Mouse (Mus musculus) heart, adult 2 months (tissue): ENCODE results near the gene Pdlim4. TPM values are rescaled to one million over a fixed set of nuclear protein-coding genes. Genes with fewer than 3 reads are reported as not detected.

Experiments
- DNase-seq, 2 experiments: peaks; one replicate each; pipeline ENCODE4 v3.0.0; 2021
- H3K27ac ChIP-seq: fragments of 200-600 bp; 2 replicates; pipeline ENCODE4 v1.8.1; 2022
- H3K27me3 ChIP-seq: fragments of 200-500 bp; 2 replicates; pipeline ENCODE4 v1.6.1; 2012; ENCODE audit warnings: mild to moderate bottlenecking, low read length, inconsistent platforms, mixed read lengths; ENCODE audit not compliant: control insufficient read depth, insufficient read depth
- H3K36me3 ChIP-seq: fragments of 200-500 bp; 2 replicates; pipeline ENCODE4 v1.6.1; 2012; ENCODE audit warnings: low read length, inconsistent platforms; ENCODE audit not compliant: control insufficient read depth, insufficient read depth
- H3K4me1 ChIP-seq: fragments of 200-500 bp; 2 replicates; pipeline ENCODE4 v1.6.1; 2011; ENCODE audit warnings: low read length; ENCODE audit not compliant: control insufficient read depth, insufficient read depth
- H3K4me3 ChIP-seq: fragments of 200-600 bp; 2 replicates; pipeline ENCODE4 v1.8.1; 2022
- H3K79me2 ChIP-seq: fragments of 200-500 bp; replicated peaks from 2 replicates; pipeline ENCODE4 v1.6.1; 2012; ENCODE audit warnings: mild to moderate bottlenecking, inconsistent platforms, low read length, moderate library complexity, mixed read lengths; ENCODE audit not compliant: control insufficient read depth, insufficient read depth
- H3K9ac ChIP-seq: fragments of 200-500 bp; 2 replicates; pipeline ENCODE4 v1.6.1; 2012; ENCODE audit warnings: low read depth, mild to moderate bottlenecking, control low read depth, inconsistent platforms, low read length, mixed read lengths
- CTCF ChIP-seq: fragments of 200-600 bp; IDR thresholded peaks from 2 replicates; pipeline ENCODE4 v1.8.1; 2022; ENCODE audit warnings: antibody characterized with exemption, mild to moderate bottlenecking, moderate library complexity
- EP300 ChIP-seq: fragments of 200-500 bp; IDR thresholded peaks from 2 replicates; pipeline ENCODE4 v1.6.1; 2011; ENCODE audit warnings: low read depth, low read length, control low read depth; ENCODE audit not compliant: insufficient read depth
- POLR2A ChIP-seq: fragments of 200-500 bp; IDR thresholded peaks from 2 replicates; pipeline ENCODE4 v1.6.1; 2011; ENCODE audit warnings: mild to moderate bottlenecking, low read depth, low read length, control low read depth; ENCODE audit not compliant: insufficient read depth
- WGBS: fragments of 180-500 bp; shearing (Covaris S2); methylation state at CpG from one replicate; pipeline ENCODE4 v1.1.7; 2018; 5-methylcytosine and 5-hydroxymethylcytosine counted together
- intact Hi-C: fragments of 180-260 bp; cut with DNase I; formaldehyde crosslinking; loops from one replicate; pipeline ENCODE4 v1.15.1; 2025
- long read RNA-seq: library from polyadenylated mRNA; stranded (forward); transcript quantifications from one replicate; pipeline ENCODE4 v2.0.0, GENCODE M21; 2021
- polyA plus RNA-seq: library from polyadenylated mRNA; depleted of rRNA; stranded (reverse); fragments of >200 nt; gene quantifications from 2 replicates; pipeline ENCODE4 v1.2.3, GENCODE M21; 2012; rRNA removed
- total RNA-seq, 2 experiments: library from RNA; stranded (reverse); gene quantifications; 2 replicates each; pipeline ENCODE4 v1.2.3; 2021

Gene Pdlim4
- total RNA-seq (10 to 100 TPM; 30.8 to 33.8 TPM), polyA plus RNA-seq (57.6 and 58.2 TPM in 2 replicates)
- long read RNA-seq, transcript Pdlim4-201 (7 exons, 1,182 nt), result major isoform, 19 of 25 reads
- long read RNA-seq, partial matches to known transcripts, result 1 of 25 reads
- long read RNA-seq, other reads (novel, unspliced or antisense), result 5 of 25 reads

- 4% methylated on average over 57 of the region's 61 CpGs for WGBS
- H3K4me1 ChIP-seq, result peaks cover 29% of the 10 kb centered on the region
- H3K27ac ChIP-seq, result peak within 1 kb of the TSS; percentile 71
- H3K9ac ChIP-seq, result peak within 1 kb of the TSS; percentile 80
- TF ChIP-seq POLR2A (no peak), EP300 (no peak), CTCF (no peak)
- no peaks in the 10 kb centered on the region for H3K79me2 ChIP-seq
- H3K36me3 ChIP-seq, result no peaks in the 10 kb centered on the region
- DNase-seq, result peak; percentile 65 to 66
- intact Hi-C loops, result no loop called here
- H3K4me3 ChIP-seq, result peak within 1 kb of the TSS; percentile 60
- H3K27me3 ChIP-seq, result no peaks in the 10 kb centered on the region
Observed at GRCm38 (mm10) chr11:54068520-54069371, at the start of gene Pdlim4. TSS of gene Pdlim4 (minus strand) at chr11:54069014.

- Histone ChIP-seq H3K27ac (no peak overlapping the region), H3K27me3 (no peaks in the 10 kb centered on the region), H3K9ac (no peak overlapping the region), H3K4me1 (peaks cover 15% of the 10 kb centered on the region), H3K4me3 (no peak overlapping the region), H3K79me2 (no peaks in the 10 kb centered on the region), H3K36me3 (peaks cover 13% of the 10 kb centered on the region)
- peak in 1 of 2 experiments; percentile 14 for DNase-seq
- 95% methylated on average over 10 of the region's 10 CpGs for WGBS
- intact Hi-C loops, result loop anchor here (10.0 kb wide), 1 partner anchor 352 kb away; no protein-coding TSS in a partner anchor
- no peak for TF ChIP-seq EP300
Observed at GRCm38 (mm10) chr11:54117096-54117495, 48.3 kb upstream of the Pdlim4 start.

- 75% methylated on average over 4 of the region's 4 CpGs for WGBS
- Histone ChIP-seq H3K4me3 (no peak overlapping the region), H3K27ac (no peak overlapping the region), H3K9ac (no peak overlapping the region), H3K4me1 (peaks cover 13% of the 10 kb centered on the region), H3K27me3 (no peaks in the 10 kb centered on the region), H3K79me2 (no peaks in the 10 kb centered on the region), H3K36me3 (peaks cover 12% of the 10 kb centered on the region)
- TF ChIP-seq POLR2A (no peak), EP300 (no peak)
- intact Hi-C loops, result loop anchor here (10.0 kb wide), 1 partner anchor 352 kb away; no protein-coding TSS in a partner anchor
- DNase-seq, result peak in 1 of 2 experiments; percentile 18
Observed at GRCm38 (mm10) chr11:54116406-54116805, 47.6 kb upstream of the Pdlim4 start.

- 41% methylated on average over 3 of the region's 3 CpGs for WGBS
- H3K9ac ChIP-seq, result no peak overlapping the region
- peak in 1 of 2 experiments; percentile 23 for DNase-seq
- peaks cover 12% of the 10 kb centered on the region for H3K36me3 ChIP-seq
- intact Hi-C loops, result loop anchor here (10.0 kb wide), 1 partner anchor 351 kb away; no protein-coding TSS in a partner anchor
- peaks cover 13% of the 10 kb centered on the region for H3K4me1 ChIP-seq
- no peaks in the 10 kb centered on the region for H3K79me2 ChIP-seq
- TF ChIP-seq CTCF (no peak), EP300 (no peak), POLR2A (no peak)
- no peak overlapping the region; the same call in 1 of the 2 replicates for H3K27ac ChIP-seq
- H3K27me3 ChIP-seq, result no peaks in the 10 kb centered on the region
- no peak overlapping the region for H3K4me3 ChIP-seq
Observed at GRCm38 (mm10) chr11:54115911-54116310, 47.1 kb upstream of the Pdlim4 start.

GRCm38 (mm10) chr11:54115301-54115700 is 46.5 kb upstream of the Pdlim4 start:
- Histone ChIP-seq H3K27ac (no peak overlapping the region; the same call in 1 of the 2 replicates), H3K9ac (no peak overlapping the region), H3K4me1 (peaks cover 13% of the 10 kb centered on the region)

GRCm38 (mm10) chr11:54114746-54115145 is 45.9 kb upstream of the Pdlim4 start:
- H3K4me1 ChIP-seq, result peaks cover 13% of the 10 kb centered on the region
- peak in 1 of 2 experiments; percentile 14 for DNase-seq
- H3K9ac ChIP-seq, result no peak overlapping the region
- no peaks in the 10 kb centered on the region for H3K27me3 ChIP-seq
- no peak overlapping the region for H3K4me3 ChIP-seq
- H3K36me3 ChIP-seq, result peaks cover 12% of the 10 kb centered on the region
- WGBS, result 96% methylated on average over 3 of the region's 3 CpGs
- H3K79me2 ChIP-seq, result no peaks in the 10 kb centered on the region
- TF ChIP-seq EP300 (no peak), POLR2A (no peak), CTCF (no peak)
- intact Hi-C loops, result loop anchor here (10.0 kb wide), 1 partner anchor 350 kb away; no protein-coding TSS in a partner anchor
- H3K27ac ChIP-seq, result no peak overlapping the region; the same call in 1 of the 2 replicates

More at GRCm38 (mm10) chr11:54115301-54115700, 46.5 kb upstream of the Pdlim4 start:
- Histone ChIP-seq H3K79me2 (no peaks in the 10 kb centered on the region), H3K27me3 (no peaks in the 10 kb centered on the region), H3K36me3 (peaks cover 12% of the 10 kb centered on the region), H3K4me3 (no peak overlapping the region)
- TF ChIP-seq CTCF (no peak), EP300 (no peak), POLR2A (no peak)
- intact Hi-C loops, result loop anchor here (10.0 kb wide), 1 partner anchor 350 kb away; no protein-coding TSS in a partner anchor
- 75% methylated on average over 8 of the region's 8 CpGs for WGBS
- DNase-seq, result peak in 1 of 2 experiments; percentile 23
